Mouse (Mus musculus) limb, embryonic 11.5 days (tissue): ENCODE measurements around the gene Atp6v0b. TPM values are rescaled to one million over a fixed set of nuclear protein-coding genes. Genes with fewer than 3 reads are reported as not detected.
A peak's percentile ranks its signal among the peaks of the same experiment; 100 is the strongest.

Source experiments
- ATAC-seq: fragments of 200-750 bp; cut with Nextera tagmentation; 2 replicates; pipeline ENCODE4 v1.8.0; 2017; ENCODE audit warnings: low read depth; ENCODE audit not compliant: insufficient number of reproducible peaks, low FRiP score, low TSS enrichment
- DNase-seq: peaks from one replicate; pipeline ENCODE4 v3.0.0-alpha.2; 2015; ENCODE audit warnings: low spot score
- H3K27ac ChIP-seq: fragments of 300-500 bp; sonication (generic); replicated peaks from 2 replicates; pipeline ENCODE4 v1.5.1; 2014; ENCODE audit warnings: low read depth, mild to moderate bottlenecking, low read length
- H3K27me3 ChIP-seq: fragments of 300-500 bp; sonication (generic); 2 replicates; pipeline ENCODE4 v1.6.1; 2014; ENCODE audit warnings: mild to moderate bottlenecking, low read length, mixed read lengths; ENCODE audit not compliant: control insufficient read depth, insufficient read depth
- H3K36me3 ChIP-seq: fragments of 300-500 bp; sonication (generic); 2 replicates; pipeline ENCODE4 v1.6.1; 2014; ENCODE audit warnings: mild to moderate bottlenecking, low read length, moderate library complexity, mixed read lengths; ENCODE audit not compliant: control insufficient read depth, insufficient read depth
- H3K4me1 ChIP-seq: fragments of 300-500 bp; sonication (generic); 2 replicates; pipeline ENCODE4 v1.6.1; 2014; ENCODE audit warnings: low read length, mixed read lengths; ENCODE audit not compliant: control insufficient read depth, insufficient read depth
- H3K4me2 ChIP-seq: fragments of 300-500 bp; sonication (generic); 2 replicates; pipeline ENCODE4 v1.6.1; 2014; ENCODE audit warnings: low read depth, mild to moderate bottlenecking, moderate library complexity; ENCODE audit not compliant: severe bottlenecking
- H3K4me3 ChIP-seq: fragments of 300-500 bp; sonication (generic); 2 replicates; pipeline ENCODE4 v1.5.1; 2014; ENCODE audit warnings: low read depth, low read length
- H3K9ac ChIP-seq: fragments of 300-500 bp; sonication (generic); 2 replicates; pipeline ENCODE4 v1.6.1; 2014; ENCODE audit warnings: mild to moderate bottlenecking, low read length
- H3K9me3 ChIP-seq: fragments of 300-500 bp; sonication (generic); 2 replicates; pipeline ENCODE4 v1.6.1; 2016; ENCODE audit warnings: low read length; ENCODE audit not compliant: control insufficient read depth
- WGBS: fragments of 180-500 bp; shearing (Covaris S2); extraction: QIAGEN DNeasy Blood & Tissue Kit; methylation state at CpG from one replicate; pipeline ENCODE4 v1.1.7; 2014; 5-methylcytosine and 5-hydroxymethylcytosine counted together
- polyA plus RNA-seq: library from polyadenylated mRNA; unstranded; fragments of >200 nt; fragmentation: Nextera tagmentation; extraction: Ambion mirVana; gene quantifications from 2 replicates; pipeline ENCODE4 v1.2.1, GENCODE M21; 2014

The Atp6v0b gene
- 143 and 158 TPM in 2 replicates for polyA plus RNA-seq

DNA sequence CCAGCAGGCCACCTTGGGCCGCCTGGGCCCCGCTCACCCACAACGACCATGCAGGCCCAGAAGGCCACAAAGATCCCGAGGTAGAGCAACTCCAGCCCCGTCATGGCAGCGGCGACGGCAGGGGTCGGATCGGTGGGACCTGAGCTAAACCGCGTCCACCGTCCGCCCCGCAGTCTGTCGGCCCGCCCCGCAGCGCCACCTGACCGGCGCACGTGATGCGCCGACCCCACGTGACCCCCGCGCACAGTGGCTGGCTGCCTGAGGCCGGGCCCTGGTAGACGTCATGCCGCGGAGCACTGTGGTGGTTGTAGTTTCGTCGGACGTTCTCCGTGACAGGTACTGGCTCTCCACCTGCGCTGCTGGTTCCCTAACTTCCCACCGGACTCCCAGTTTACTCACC lies at the start of gene Atp6v0b:
Atp6v0b (minus strand) TSS at position 201 of the 400 bp plus-strand sequence.
- Histone ChIP-seq H3K4me3 (peak within 1 kb of the TSS; percentile 89), H3K27ac (no peak within 1 kb of the TSS; the same call in 1 of the 2 replicates), H3K4me2 (peak within 1 kb of the TSS; percentile 95), H3K27me3 (no peaks in the 10 kb centered on the region), H3K4me1 (peaks cover 14% of the 10 kb centered on the region; the same call in 1 of the 2 replicates), H3K9ac (peak within 1 kb of the TSS; percentile 65), H3K9me3 (no peaks in the 10 kb centered on the region), H3K36me3 (peaks cover 15% of the 10 kb centered on the region)
- ATAC-seq (peak; percentile 82), DNase-seq (peak; percentile 95)
- under 1% methylated on average over 36 of the region's 37 CpGs for WGBS

DNA sequence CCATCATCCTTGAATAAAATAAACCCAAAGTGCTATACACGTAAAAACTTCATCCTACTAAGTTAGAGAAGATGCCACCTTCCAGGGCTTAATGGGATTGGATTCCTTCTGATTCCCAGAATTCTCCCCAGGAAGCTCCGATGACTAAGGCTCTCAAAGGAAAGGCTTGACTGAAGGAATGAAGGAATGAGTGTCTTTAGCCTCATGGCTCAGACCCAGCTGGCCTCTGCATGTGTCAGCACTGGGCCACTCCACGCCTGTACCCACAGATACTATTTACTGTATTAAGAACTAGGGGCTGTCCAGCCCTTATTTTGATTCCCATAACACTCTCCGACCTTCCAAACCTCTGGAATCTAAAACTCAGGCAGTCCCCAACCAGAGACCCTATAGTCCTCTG lies 46.9 kb upstream of the Atp6v0b start:
- no peak overlapping the region for H3K4me3 ChIP-seq
- no peaks in the 10 kb centered on the region for H3K27me3 ChIP-seq
- WGBS = 92% methylated on average over 4 of the region's 4 CpGs
- no peak overlapping the region for H3K4me2 ChIP-seq
- H3K9me3 ChIP-seq = no peaks in the 10 kb centered on the region
- no peak overlapping the region for H3K27ac ChIP-seq
- H3K36me3 ChIP-seq = no peaks in the 10 kb centered on the region
- no peak for ATAC-seq
- no peak overlapping the region for H3K9ac ChIP-seq
- DNase-seq = no peak
- H3K4me1 ChIP-seq = no peaks in the 10 kb centered on the region; the same call in 1 of the 2 replicates

DNA sequence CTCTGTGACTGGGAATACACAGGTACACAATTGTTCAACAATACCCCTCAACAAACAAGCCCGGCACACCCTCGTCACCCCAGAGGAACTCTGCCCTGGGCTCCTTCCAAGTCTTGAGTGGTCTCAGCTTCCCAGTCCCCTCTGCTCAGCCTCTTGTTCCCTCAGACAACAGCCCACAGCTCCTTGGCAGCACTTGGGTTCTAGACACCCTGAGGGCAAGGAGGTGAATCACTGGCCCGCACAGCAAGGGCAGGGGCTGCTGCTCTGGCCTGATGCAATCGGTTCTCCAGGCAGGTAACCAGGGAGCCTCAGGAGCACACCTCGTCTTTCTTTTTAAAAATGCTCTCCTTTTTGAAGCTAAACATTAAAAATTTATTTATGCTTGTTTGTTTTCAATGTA lies 46.1 kb upstream of the Atp6v0b start:
- Histone ChIP-seq H3K27me3 (no peaks in the 10 kb centered on the region), H3K36me3 (no peaks in the 10 kb centered on the region), H3K4me2 (no peak overlapping the region), H3K9ac (no peak overlapping the region), H3K4me3 (no peak overlapping the region), H3K27ac (no peak overlapping the region), H3K9me3 (no peaks in the 10 kb centered on the region), H3K4me1 (peaks cover 5% of the 10 kb centered on the region; the same call in 1 of the 2 replicates)
- 87% methylated on average over 5 of the region's 5 CpGs for WGBS
- DNase-seq (no peak), ATAC-seq (no peak)

DNA sequence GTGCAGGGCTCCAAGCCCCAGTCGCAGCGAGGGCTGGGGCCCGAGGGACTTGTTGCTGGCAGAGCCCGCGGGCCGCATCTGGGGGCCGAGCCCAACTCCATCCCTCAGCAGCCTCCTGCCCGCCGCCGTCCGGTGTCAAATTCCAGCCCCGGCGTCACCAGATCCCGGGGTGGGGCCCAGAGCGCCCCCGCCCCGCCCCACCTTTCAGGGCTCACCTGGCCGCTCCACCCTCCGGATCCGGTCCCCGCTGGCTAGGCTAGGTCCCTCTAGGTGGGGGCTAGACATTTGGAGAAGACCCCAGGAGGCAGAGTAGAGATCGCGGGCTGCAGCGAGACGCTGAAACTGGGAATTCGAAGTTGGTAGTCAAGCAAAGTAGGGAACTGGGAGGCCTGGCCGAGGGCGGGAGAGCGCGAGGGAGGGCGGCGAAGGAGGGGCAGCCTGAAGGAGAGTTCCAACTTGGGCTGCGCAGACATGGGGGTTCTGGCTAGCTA lies 42.3 kb upstream of the Atp6v0b start, which contains the start of gene Artn:
Artn (minus strand) TSS at position 373 of the 491 bp plus-strand sequence.
- WGBS = under 1% methylated on average over 33 of the region's 33 CpGs
- H3K9ac ChIP-seq = peak within 1 kb of the TSS; percentile 47
- H3K4me3 ChIP-seq = peak within 1 kb of the TSS; percentile 39
- peaks cover 26% of the 10 kb centered on the region for H3K27me3 ChIP-seq
- ATAC-seq (peak; percentile 70), DNase-seq (peak; percentile 82)
- no peaks in the 10 kb centered on the region for H3K9me3 ChIP-seq
- no peak within 1 kb of the TSS for H3K27ac ChIP-seq
- H3K4me2 ChIP-seq = peak within 1 kb of the TSS; percentile 72
- no peaks in the 10 kb centered on the region for H3K36me3 ChIP-seq
- H3K4me1 ChIP-seq = peaks cover 14% of the 10 kb centered on the region

DNA sequence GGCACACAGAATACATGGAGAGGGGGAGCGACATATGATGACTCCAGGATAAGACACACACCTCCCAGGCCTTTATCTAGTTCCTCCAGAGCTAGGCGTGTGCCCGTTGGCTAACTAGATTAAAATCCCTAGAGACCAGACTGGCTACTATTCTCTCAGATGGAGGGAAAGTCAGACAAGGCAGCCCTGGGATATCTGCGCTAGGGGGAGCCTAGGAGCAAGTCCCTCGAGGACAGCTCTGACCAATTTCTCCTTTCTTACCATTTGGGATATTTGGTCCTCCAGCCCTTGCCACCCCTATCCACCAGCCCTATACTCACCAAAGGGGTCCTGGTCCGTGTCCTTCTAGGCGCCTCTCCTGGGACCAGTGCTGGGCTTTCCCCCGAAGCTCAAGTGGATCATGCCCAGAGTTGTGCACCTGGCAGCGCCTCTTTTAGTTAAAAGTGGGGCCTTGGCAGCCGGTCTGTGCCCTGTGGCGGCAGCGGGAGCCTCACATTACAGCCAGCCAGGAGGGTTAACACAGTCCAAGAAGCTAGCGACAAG lies 41.6 kb upstream of the Atp6v0b start:
- ATAC-seq (no peak), DNase-seq (peak; percentile 73)
- Histone ChIP-seq H3K4me2 (peak overlapping the region; percentile 72), H3K27me3 (peaks cover 26% of the 10 kb centered on the region), H3K4me3 (peak overlapping the region; percentile 39), H3K9ac (peak overlapping the region; percentile 47), H3K4me1 (peaks cover 14% of the 10 kb centered on the region), H3K36me3 (no peaks in the 10 kb centered on the region), H3K9me3 (no peaks in the 10 kb centered on the region), H3K27ac (no peak overlapping the region)
- WGBS = 3% methylated on average over 13 of the region's 13 CpGs

DNA sequence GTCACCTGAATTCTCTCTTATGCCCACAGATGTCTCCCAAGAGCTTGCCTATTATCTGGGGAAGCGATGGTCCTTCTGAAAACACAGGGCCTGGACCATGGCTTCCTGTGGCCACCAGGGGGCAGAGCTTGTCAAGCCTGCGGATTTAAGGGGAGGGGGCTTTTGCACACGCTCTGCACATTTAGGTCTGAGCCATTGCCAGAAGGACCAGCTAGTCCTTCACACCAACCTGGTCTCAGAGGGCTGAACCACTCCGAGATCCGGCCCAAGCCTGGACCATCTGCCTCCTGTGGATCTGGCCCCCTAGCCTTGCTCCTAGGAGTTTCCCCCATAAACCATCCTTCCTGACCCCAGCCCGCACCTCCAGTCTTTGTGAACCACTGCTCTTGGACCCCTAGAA lies 41.1 kb upstream of the Atp6v0b start:
- no peak overlapping the region for H3K9ac ChIP-seq

DNA sequence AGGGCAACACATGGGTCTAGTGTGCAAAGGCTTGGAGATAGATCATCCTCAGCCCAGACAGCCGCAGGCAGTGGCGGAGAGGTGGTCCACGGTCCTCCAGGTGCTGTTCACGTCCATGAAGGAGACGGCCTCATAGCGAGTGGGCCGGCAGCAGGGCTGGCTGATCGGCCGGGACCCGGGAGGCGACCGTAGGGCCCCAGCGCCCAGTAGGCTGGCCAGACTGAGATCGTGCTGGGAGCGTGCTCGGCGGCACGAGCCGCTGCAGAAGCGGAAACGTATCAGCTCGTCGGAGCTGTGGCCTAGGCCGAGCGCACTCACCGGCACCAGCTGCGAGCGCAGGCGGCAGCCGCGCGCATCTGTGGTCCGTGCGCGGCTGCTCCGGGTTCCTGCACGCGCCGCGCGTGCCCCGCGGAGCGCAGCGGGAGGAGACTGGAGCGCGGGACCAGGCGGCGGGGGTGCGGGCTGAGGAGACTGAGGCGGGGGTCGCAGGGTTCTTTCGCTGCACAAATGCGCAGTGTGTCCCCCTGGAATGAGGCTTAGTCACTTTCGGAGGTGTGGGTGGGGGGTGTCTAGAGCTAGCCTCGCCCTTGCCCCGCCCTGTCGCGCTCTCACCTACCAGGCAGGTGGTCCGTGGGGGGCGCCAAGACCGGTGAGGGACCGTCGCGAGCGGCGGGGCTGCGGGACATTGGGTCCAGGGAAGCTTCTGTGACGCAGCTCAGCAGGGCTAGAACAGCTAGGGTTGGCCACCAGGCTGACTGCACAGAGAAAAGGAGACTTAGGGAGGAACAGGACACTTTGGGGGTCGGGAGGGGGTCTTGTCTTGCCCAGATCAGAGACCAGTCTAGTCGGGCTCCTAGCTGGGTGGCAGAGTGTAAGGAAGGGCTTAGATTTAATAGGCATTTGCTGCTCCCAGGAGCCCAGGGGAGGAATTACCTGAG lies 39.7 kb upstream of the Atp6v0b start:
- Histone ChIP-seq H3K9me3 (no peaks in the 10 kb centered on the region), H3K27ac (no peak overlapping the region), H3K4me3 (peak overlapping the region; percentile 42), H3K4me1 (peaks cover 14% of the 10 kb centered on the region), H3K36me3 (no peaks in the 10 kb centered on the region), H3K4me2 (peak overlapping the region; percentile 91), H3K9ac (peak overlapping the region; percentile 59), H3K27me3 (peaks cover 26% of the 10 kb centered on the region)
- ATAC-seq = peak; percentile 24
- 2% methylated on average over 71 of the region's 71 CpGs for WGBS
- peak; percentile 63 for DNase-seq

More for the DNA sequence above, 41.1 kb upstream of the Atp6v0b start:
- H3K4me1 ChIP-seq = peaks cover 14% of the 10 kb centered on the region
- WGBS = 17% methylated on average over 6 of the region's 6 CpGs
- H3K27ac ChIP-seq = no peak overlapping the region
- DNase-seq (peak; percentile 86), ATAC-seq (0 out of 2 replicates have a peak, but pooled peaks have one; percentile 17)
- H3K9me3 ChIP-seq = no peaks in the 10 kb centered on the region
- H3K4me3 ChIP-seq = peak overlapping the region; percentile 39
- peak overlapping the region; percentile 72; the same call in 1 of the 2 replicates for H3K4me2 ChIP-seq
- peaks cover 26% of the 10 kb centered on the region for H3K27me3 ChIP-seq
- no peaks in the 10 kb centered on the region for H3K36me3 ChIP-seq

DNA sequence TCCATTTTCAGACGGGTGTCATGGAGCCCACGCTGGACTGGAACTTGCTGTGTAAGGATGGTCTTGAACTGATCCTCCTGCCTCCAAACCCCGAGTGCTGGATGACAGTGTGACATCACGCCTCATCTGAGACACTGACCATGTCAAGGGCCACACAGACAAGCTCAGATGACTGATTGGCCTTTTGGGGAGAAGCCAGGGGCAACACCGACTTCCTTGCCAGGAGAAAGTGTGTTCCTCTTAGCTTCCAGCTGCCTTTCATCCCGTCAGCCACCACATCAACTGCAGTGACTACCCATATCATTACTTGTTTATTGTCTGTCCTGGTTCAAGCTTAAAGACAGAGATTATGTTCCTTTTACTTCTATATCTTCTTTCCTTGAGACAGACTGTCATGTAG lies 37.8 kb upstream of the Atp6v0b start:
- no peaks in the 10 kb centered on the region for H3K9me3 ChIP-seq
- no peak overlapping the region for H3K4me3 ChIP-seq
- 57% methylated on average over 4 of the region's 6 CpGs for WGBS
- no peaks in the 10 kb centered on the region for H3K36me3 ChIP-seq
- no peak overlapping the region for H3K9ac ChIP-seq
- DNase-seq (no peak), ATAC-seq (no peak)
- no peak overlapping the region for H3K4me2 ChIP-seq
- H3K27me3 ChIP-seq = peaks cover 26% of the 10 kb centered on the region
- H3K27ac ChIP-seq = no peak overlapping the region
- H3K4me1 ChIP-seq = peaks cover 14% of the 10 kb centered on the region
